Mouse (Mus musculus) neural tube, embryonic 11.5 days (tissue): ENCODE data around the gene Kctd17. TPM values are rescaled to one million over a fixed set of nuclear protein-coding genes. Genes with fewer than 3 reads are reported as not detected.

Experiments
- ATAC-seq: fragments of 200-750 bp; cut with Nextera tagmentation; 2 replicates; pipeline ENCODE4 v1.8.0; 2017; ENCODE audit warnings: moderate number of reproducible peaks, mild to moderate bottlenecking, moderate TSS enrichment, moderate library complexity; ENCODE audit not compliant: insufficient read depth, low FRiP score, low TSS enrichment
- DNase-seq: peaks from one replicate; pipeline ENCODE4 v3.0.0-alpha.2; 2015; ENCODE audit warnings: low spot score
- H3K27ac ChIP-seq: fragments of 300-500 bp; sonication (generic); 2 replicates; pipeline ENCODE4 v1.5.1; 2014; ENCODE audit warnings: low read depth, mild to moderate bottlenecking, low read length
- H3K27me3 ChIP-seq: fragments of 300-500 bp; sonication (generic); 2 replicates; pipeline ENCODE4 v1.6.1; 2014; ENCODE audit warnings: mild to moderate bottlenecking, low read length, mixed read lengths; ENCODE audit not compliant: control insufficient read depth, insufficient read depth
- H3K36me3 ChIP-seq: fragments of 300-500 bp; sonication (generic); 2 replicates; pipeline ENCODE4 v1.6.1; 2014; ENCODE audit warnings: mild to moderate bottlenecking, low read length, moderate library complexity, mixed read lengths; ENCODE audit not compliant: control insufficient read depth, insufficient read depth
- H3K4me1 ChIP-seq: fragments of 300-500 bp; sonication (generic); 2 replicates; pipeline ENCODE4 v1.6.1; 2014; ENCODE audit warnings: low read length, mixed read lengths; ENCODE audit not compliant: control insufficient read depth, insufficient read depth
- H3K4me2 ChIP-seq: fragments of 300-500 bp; sonication (generic); 2 replicates; pipeline ENCODE4 v1.6.1; 2014; ENCODE audit warnings: low read depth, mild to moderate bottlenecking, moderate library complexity
- H3K4me3 ChIP-seq: fragments of 300-500 bp; sonication (generic); 2 replicates; pipeline ENCODE4 v1.5.1; 2014; ENCODE audit warnings: low read depth, low read length
- H3K9ac ChIP-seq: fragments of 300-500 bp; sonication (generic); 2 replicates; pipeline ENCODE4 v1.6.1; 2014; ENCODE audit warnings: mild to moderate bottlenecking, low read length
- H3K9me3 ChIP-seq: fragments of 300-500 bp; sonication (generic); 2 replicates; pipeline ENCODE4 v1.6.1; 2016; ENCODE audit warnings: low read length; ENCODE audit not compliant: control insufficient read depth
- WGBS: fragments of 180-500 bp; shearing (Covaris S2); extraction: QIAGEN DNeasy Blood & Tissue Kit; methylation state at CpG from one replicate; pipeline ENCODE4 v1.1.7; 2014; 5-methylcytosine and 5-hydroxymethylcytosine counted together
- polyA plus RNA-seq: library from polyadenylated mRNA; unstranded; fragments of >200 nt; fragmentation: Nextera tagmentation; extraction: Ambion mirVana; gene quantifications from 2 replicates; pipeline ENCODE4 v1.2.1, GENCODE M21; 2014

Gene Kctd17
- polyA plus RNA-seq, 1 experiment from 2014 or later: 78.1 TPM

DNA sequence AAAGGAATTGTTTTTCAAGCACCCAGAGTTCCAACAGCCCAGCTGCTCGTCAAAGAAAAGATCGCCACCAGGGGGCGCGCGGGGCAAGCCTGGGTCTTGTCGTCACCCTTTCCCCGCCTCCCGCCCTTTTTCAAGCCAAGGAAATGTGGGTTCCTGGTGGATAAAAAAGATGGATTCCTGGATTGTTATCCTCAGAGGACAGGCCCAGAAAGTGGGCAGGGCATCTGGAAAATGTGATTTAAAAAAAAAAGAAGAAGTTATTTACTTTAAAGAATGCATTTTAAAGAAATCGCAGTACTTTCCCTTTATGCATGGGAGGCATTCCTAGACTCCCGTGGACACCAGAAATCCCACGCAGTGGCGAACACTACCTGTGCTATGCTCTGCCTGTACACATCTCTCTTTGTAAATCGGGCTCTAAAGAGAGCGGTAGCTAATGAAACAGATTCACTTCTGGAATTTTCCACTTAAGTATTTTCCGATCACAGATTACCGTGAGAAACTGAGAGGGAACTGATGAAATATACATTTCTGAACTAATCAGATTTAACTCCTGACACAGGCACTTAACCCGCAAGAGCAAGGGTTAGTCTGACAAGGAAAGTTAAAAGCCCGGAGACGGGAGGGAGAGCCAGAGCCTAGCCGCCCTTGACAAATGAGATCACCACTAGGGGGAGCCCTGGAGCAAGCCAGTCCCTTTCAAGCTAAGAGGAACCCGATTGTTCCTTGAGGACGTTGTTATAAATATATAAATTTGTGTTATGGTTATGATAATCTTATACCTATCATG is 19.6 kb downstream of the Kctd17 start:
- Histone ChIP-seq H3K4me1 (no peaks in the 10 kb centered on the region), H3K9me3 (no peaks in the 10 kb centered on the region), H3K4me3 (peak overlapping the region; percentile 24; the same call in 1 of the 2 replicates), H3K9ac (peak overlapping the region; percentile 51), H3K36me3 (no peaks in the 10 kb centered on the region), H3K4me2 (peak overlapping the region; percentile 58), H3K27ac (no peak overlapping the region), H3K27me3 (no peaks in the 10 kb centered on the region)
- peak; percentile 18; the same call in 1 of the 2 replicates for ATAC-seq
- DNase-seq: peak; percentile 92
- 2% methylated on average over 22 of the region's 22 CpGs for WGBS

DNA sequence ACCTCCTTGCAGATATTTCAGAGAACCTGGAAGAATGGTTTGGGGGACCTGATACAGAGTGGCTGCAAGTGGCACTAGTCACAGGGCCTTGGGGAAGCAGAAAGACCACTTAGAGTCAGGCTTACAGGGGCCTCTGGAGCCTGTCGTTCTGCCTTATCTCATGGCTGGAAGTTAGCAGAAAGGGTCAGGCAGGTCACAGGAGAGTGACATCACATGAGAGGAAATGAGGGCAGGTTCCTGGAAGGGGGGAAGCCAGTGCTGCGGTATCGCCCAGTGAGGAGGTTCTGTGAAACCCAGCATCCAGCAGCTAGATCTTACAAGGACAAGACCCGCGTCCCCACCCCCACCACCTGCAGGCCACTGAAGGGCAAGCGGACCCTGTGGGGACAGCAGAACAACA is 20.8 kb downstream of the Kctd17 start:
- Histone ChIP-seq H3K27me3 (no peaks in the 10 kb centered on the region), H3K9ac (no peak overlapping the region), H3K4me2 (no peak overlapping the region), H3K27ac (no peak overlapping the region), H3K36me3 (no peaks in the 10 kb centered on the region), H3K4me3 (no peak overlapping the region), H3K4me1 (no peaks in the 10 kb centered on the region), H3K9me3 (no peaks in the 10 kb centered on the region)
- WGBS: 72% methylated on average over 6 of the region's 6 CpGs
- ATAC-seq (no peak), DNase-seq (no peak)

DNA sequence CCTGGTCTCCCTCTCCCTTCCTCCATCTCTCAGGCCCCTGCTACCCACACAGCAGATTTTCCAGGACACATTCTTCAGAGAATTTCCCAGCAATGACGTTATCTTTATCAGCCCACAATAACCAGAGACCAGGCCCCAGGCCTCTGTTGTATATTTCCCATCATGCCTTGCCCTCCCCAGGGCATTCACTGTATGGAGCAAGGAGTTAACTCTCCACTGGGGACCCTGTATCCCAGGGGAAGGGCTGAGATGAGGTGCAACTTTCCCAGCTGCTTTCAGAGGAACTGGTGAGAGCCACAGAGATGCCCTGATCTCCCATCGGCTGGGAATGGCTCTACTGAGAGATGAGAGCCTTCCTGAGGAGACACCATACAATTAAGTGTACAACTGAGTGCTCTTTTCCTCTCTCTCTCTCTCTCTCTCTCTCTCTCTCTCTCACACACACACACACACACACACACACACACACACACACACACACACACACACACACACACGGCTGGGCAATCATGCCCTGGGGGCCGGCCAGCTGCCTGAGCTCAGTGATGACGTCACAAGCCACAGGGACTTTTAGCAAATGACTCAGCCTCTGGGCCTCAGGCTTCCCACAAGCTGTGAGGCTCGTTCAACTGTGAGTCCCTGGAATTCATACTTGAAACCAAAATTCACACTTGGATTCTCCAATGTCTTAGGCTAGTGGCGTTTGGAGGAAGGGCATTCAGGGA is 21.5 kb downstream of the Kctd17 start:
- no peak overlapping the region for H3K9ac ChIP-seq

DNA sequence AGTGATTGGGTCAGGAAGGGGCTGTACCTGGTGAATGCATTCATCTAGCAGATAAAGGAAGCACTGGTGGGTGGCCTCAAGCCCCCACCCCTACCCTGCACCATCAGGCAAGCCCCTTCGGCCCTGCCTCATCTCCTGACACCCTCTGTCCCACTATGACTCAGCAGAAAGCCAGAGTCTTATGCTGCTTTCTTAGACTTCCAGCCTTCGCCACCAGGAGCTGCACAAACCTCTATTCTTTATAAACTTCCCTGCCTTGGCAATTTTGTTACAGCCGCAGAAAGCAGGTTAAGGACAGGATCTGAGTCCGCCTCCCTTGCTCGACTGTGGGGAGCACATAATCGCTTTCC is 22.0 kb downstream of the Kctd17 start:
- DNase-seq (no peak), ATAC-seq (no peak)
- Histone ChIP-seq H3K36me3 (no peaks in the 10 kb centered on the region), H3K27ac (no peak overlapping the region), H3K4me1 (no peaks in the 10 kb centered on the region), H3K4me3 (no peak overlapping the region), H3K4me2 (no peak overlapping the region), H3K9me3 (no peaks in the 10 kb centered on the region), H3K9ac (no peak overlapping the region), H3K27me3 (no peaks in the 10 kb centered on the region)
- WGBS: 84% methylated on average over 6 of the region's 6 CpGs

More for the DNA sequence above, 21.5 kb downstream of the Kctd17 start:
- Histone ChIP-seq H3K36me3 (no peaks in the 10 kb centered on the region), H3K4me1 (no peaks in the 10 kb centered on the region), H3K4me2 (no peak overlapping the region), H3K27ac (no peak overlapping the region), H3K9me3 (no peaks in the 10 kb centered on the region), H3K4me3 (no peak overlapping the region), H3K27me3 (no peaks in the 10 kb centered on the region)
- peak; percentile 58 for DNase-seq
- no peak for ATAC-seq
- WGBS: 48% methylated on average over 7 of the region's 7 CpGs

GRCm38 (mm10) chr15:78451201-78451600 is 22.8 kb downstream of the Kctd17 start:
- WGBS: 81% methylated on average over 2 of the region's 2 CpGs
- Histone ChIP-seq H3K9me3 (no peaks in the 10 kb centered on the region), H3K36me3 (no peaks in the 10 kb centered on the region), H3K4me2 (no peak overlapping the region), H3K9ac (no peak overlapping the region), H3K4me3 (no peak overlapping the region), H3K27ac (no peak overlapping the region), H3K4me1 (no peaks in the 10 kb centered on the region), H3K27me3 (no peaks in the 10 kb centered on the region)
- DNase-seq: no peak
- no peak for ATAC-seq

DNA sequence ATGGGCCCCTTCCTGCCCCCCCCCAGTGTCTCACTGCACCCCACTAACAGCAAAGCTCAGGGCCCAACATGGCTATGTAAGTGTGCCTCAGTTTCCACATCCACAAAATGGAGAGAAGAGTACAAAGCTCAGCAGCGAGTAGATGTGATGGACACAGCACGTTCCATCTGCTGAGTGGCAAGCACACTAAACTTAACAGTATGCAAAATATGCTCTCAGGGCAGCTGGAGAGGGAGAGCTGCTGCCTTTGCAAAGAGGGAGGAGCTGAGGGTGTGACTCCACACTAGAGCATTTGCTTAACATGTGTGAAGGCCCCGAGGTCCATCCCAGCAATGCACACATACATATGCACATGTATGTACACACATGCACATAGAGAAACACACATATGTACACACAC is 24.6 kb downstream of the Kctd17 start:
- Histone ChIP-seq H3K9me3 (no peaks in the 10 kb centered on the region), H3K36me3 (no peaks in the 10 kb centered on the region), H3K27me3 (no peaks in the 10 kb centered on the region), H3K4me1 (no peaks in the 10 kb centered on the region), H3K27ac (no peak overlapping the region), H3K9ac (no peak overlapping the region), H3K4me3 (no peak overlapping the region), H3K4me2 (no peak overlapping the region)
- 86% methylated on average over 3 of the region's 3 CpGs for WGBS
- ATAC-seq (no peak), DNase-seq (no peak)

DNA sequence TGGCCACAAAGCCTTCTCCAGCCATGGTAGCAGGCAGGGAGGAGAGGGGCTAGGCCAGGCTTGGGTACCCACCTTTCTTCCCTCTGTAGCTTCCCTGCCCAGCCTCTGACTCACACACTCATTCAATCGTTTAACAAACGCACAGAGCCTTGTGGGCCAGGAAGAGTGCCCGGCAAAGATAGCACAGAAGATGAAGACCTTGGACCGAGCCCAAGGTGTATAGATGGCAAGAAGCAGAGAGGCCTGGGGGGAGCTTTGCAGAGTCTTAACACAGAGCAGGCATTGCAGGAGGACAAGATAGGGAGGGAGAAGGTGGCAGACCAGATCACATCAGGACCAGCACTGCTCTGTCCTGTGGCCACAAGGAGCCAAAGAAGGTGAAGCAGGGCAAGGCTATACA is 26.8 kb downstream of the Kctd17 start:
- H3K4me3 ChIP-seq: no peak overlapping the region
- 86% methylated on average over 4 of the region's 4 CpGs for WGBS
- H3K9me3 ChIP-seq: no peaks in the 10 kb centered on the region
- H3K36me3 ChIP-seq: no peaks in the 10 kb centered on the region
- no peak overlapping the region for H3K4me2 ChIP-seq
- no peak overlapping the region for H3K27ac ChIP-seq
- no peaks in the 10 kb centered on the region for H3K4me1 ChIP-seq
- no peak overlapping the region for H3K9ac ChIP-seq
- DNase-seq (no peak), ATAC-seq (no peak)
- no peaks in the 10 kb centered on the region for H3K27me3 ChIP-seq

DNA sequence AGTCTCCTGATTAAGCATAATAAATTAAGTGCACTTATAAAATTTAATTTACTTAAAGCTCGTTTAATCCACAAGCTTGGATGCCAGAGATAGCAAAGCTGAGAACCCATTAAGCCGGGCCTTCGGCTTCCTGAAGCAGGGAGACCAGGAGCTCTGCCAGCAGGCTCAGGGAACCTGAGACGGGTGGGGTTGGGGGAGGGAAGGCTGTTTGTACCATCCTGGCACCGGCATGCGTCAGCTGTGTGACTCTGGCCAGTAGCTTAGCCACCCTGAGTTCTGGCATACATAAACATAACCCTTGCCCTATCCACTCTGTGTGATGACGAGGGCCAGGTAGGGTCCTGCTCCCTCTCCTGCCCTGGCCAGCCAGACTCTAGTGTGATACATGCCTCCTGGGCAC is 27.7 kb downstream of the Kctd17 start:
- Histone ChIP-seq H3K9me3 (no peaks in the 10 kb centered on the region), H3K9ac (no peak overlapping the region), H3K27me3 (no peaks in the 10 kb centered on the region), H3K4me3 (no peak overlapping the region), H3K36me3 (no peaks in the 10 kb centered on the region), H3K27ac (no peak overlapping the region), H3K4me1 (no peaks in the 10 kb centered on the region), H3K4me2 (no peak overlapping the region)
- DNase-seq: no peak
- 77% methylated on average over 7 of the region's 7 CpGs for WGBS
- ATAC-seq: no peak

DNA sequence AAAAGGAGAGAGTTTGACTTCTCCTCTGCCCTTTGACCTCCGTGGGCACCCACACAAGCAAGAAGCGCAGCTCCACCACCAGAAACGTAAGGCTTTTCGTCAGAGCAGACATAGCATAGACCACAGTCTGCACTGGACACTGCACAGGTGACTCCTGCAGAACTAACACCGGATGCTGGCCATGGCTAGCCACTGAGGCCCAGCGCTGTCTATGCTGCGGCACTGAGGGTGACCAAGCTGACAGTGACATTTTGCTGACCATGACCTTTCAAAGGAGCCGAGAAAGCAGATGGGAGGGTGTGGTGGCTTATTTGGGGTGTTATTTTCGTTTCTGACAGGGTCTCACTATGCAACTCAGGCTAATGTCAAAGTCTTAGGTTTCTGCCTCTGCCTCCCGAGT is 28.8 kb downstream of the Kctd17 start:
- Histone ChIP-seq H3K9ac (no peak overlapping the region), H3K4me2 (no peak overlapping the region), H3K36me3 (no peaks in the 10 kb centered on the region), H3K4me1 (no peaks in the 10 kb centered on the region), H3K27ac (no peak overlapping the region), H3K9me3 (no peaks in the 10 kb centered on the region), H3K27me3 (no peaks in the 10 kb centered on the region), H3K4me3 (no peak overlapping the region)
- ATAC-seq: no peak
- no peak for DNase-seq
- WGBS: 82% methylated on average over 10 of the region's 10 CpGs
